ENCODE assay signal across 16 mouse cellular contexts in genomic region chr17:57295935-57296334, GRCm38 (mm10).
"Had no signal": no experiment of that assay in that cellular context is flagged by ENCODE, and none has a peak within 500 bp of the region (broad histone marks: within the 10 kb centered on the region; RNA-seq: fewer than 3 reads in every experiment).

No protein-coding gene starts in this region.

- H3K9me3 ChIP-seq: lung, embryonic 15.5 days; megakaryocyte, embryonic 14.5 days; midbrain, embryonic 13.5 days; midbrain, embryonic 15.5 days; neural tube, embryonic 12.5 days; stomach, embryonic 15.5 days had no signal

- H3K9ac ChIP-seq: lung, embryonic 15.5 days; midbrain, embryonic 13.5 days; midbrain, embryonic 15.5 days; neural tube, embryonic 12.5 days; stomach, embryonic 15.5 days had no signal

- H3K27me3 ChIP-seq: lung, embryonic 15.5 days; megakaryocyte, embryonic 14.5 days; midbrain, embryonic 13.5 days; midbrain, embryonic 15.5 days; neural tube, embryonic 12.5 days; stomach, embryonic 15.5 days had no signal

- H3K4me1 ChIP-seq: lung, embryonic 15.5 days; midbrain, embryonic 13.5 days; midbrain, embryonic 15.5 days; neural tube, embryonic 12.5 days; stomach, embryonic 15.5 days had no signal

- H3K4me2 ChIP-seq: lung, embryonic 15.5 days; midbrain, embryonic 11.5 days; midbrain, embryonic 13.5 days; midbrain, embryonic 15.5 days; neural tube, embryonic 12.5 days; stomach, embryonic 15.5 days had no signal

- ATAC-seq: lung, postnatal 0 days; midbrain, embryonic 13.5 days; midbrain, embryonic 15.5 days had no signal

- H3K27ac ChIP-seq: lung, embryonic 15.5 days; macrophage; midbrain, embryonic 13.5 days; midbrain, embryonic 15.5 days; neural tube, embryonic 12.5 days; stomach, embryonic 15.5 days; stomach, postnatal 0 days had no signal

- H3K4me3 ChIP-seq: lung, embryonic 15.5 days; megakaryocyte, embryonic 14.5 days; midbrain, embryonic 13.5 days; midbrain, embryonic 15.5 days; neural tube, embryonic 12.5 days; stomach, embryonic 15.5 days had no signal

- H3K36me3 ChIP-seq: lung, embryonic 15.5 days; midbrain, embryonic 13.5 days; midbrain, embryonic 15.5 days; neural tube, embryonic 12.5 days; stomach, embryonic 15.5 days had no signal

- DNase-seq: lung, adult 2 months; lung, postnatal 14 days; lung, postnatal 36 days; right cerebral cortex, postnatal 14 days; thymus, adult 2 months; thymus, postnatal 36 days had no signal
